Mouse (Mus musculus) layer of hippocampus, postnatal 36 days (tissue): Measurements from ENCODE around the gene Pou2af1. TPM values are rescaled to one million over a fixed set of nuclear protein-coding genes. Genes with fewer than 3 reads are reported as not detected.

Experiments
- DNase-seq, 2 experiments: peaks; one replicate each; pipeline ENCODE4 v3.0.0; 2022
- total RNA-seq, 2 experiments: library from RNA; stranded (reverse); gene quantifications; 2 replicates each; pipeline ENCODE4 v1.2.3; 2021

Gene Pou2af1
- total RNA-seq, 2 experiments from 2014 or later = not detected

GRCm38 (mm10) chr9:51230701-51231389 is 17.3 kb downstream of the Pou2af1 start:
- no peak for DNase-seq

GRCm38 (mm10) chr9:51232163-51232562 is 18.7 kb downstream of the Pou2af1 start:
- no peak for DNase-seq

GRCm38 (mm10) chr9:51238741-51239385 is 25.4 kb downstream of the Pou2af1 start:
- DNase-seq = peak; percentile 45 to 48

GRCm38 (mm10) chr9:51256780-51257502 is 43.4 kb downstream of the Pou2af1 start:
- no peak for DNase-seq

- DNase-seq = no peak
These were observed 44.9 kb downstream of the Pou2af1 start for GRCm38 (mm10) chr9:51258426-51258825.

GRCm38 (mm10) chr9:51268852-51269251 is 55.3 kb downstream of the Pou2af1 start:
- no peak for DNase-seq

- no peak for DNase-seq
These were observed 57.6 kb downstream of the Pou2af1 start for GRCm38 (mm10) chr9:51271073-51271472.

- DNase-seq = no peak
These were observed 58.6 kb downstream of the Pou2af1 start for GRCm38 (mm10) chr9:51272102-51272501.

- DNase-seq = no peak
These were observed 60.2 kb downstream of the Pou2af1 start for GRCm38 (mm10) chr9:51273581-51274154.

- DNase-seq = no peak
These were observed 61.2 kb downstream of the Pou2af1 start for GRCm38 (mm10) chr9:51274678-51275077.

- no peak for DNase-seq
These were observed 64.5 kb downstream of the Pou2af1 start for GRCm38 (mm10) chr9:51277834-51278498.

- peak; percentile 42 to 47 for DNase-seq
These were observed 65.2 kb downstream of the Pou2af1 start, which contains the start of gene Colca2 for GRCm38 (mm10) chr9:51278500-51279381. Gene Colca2 (minus strand): TSS chr9:51278569.

GRCm38 (mm10) chr9:51286079-51286478 is 72.6 kb downstream of the Pou2af1 start:
- DNase-seq = no peak

Other genes starting within 250 kb of the Pou2af1 start
- gene Sik2, start 204.6 kb upstream of the Pou2af1 start, total RNA-seq = 10 to 100 TPM; 37.8 to 43.5 TPM
- not detected for gene Btg4, start 152.8 kb upstream of the Pou2af1 start, total RNA-seq
- gene Layn, start 136.6 kb upstream of the Pou2af1 start, total RNA-seq = 1 to 10 TPM; 3.8 to 5.9 TPM
- not detected for gene 4833427G06Rik, start 111.6 kb upstream of the Pou2af1 start, total RNA-seq
- gene Gm32742, start 48.2 kb upstream of the Pou2af1 start, total RNA-seq = not detected
- gene Colca2, start 64.9 kb downstream of the Pou2af1 start, total RNA-seq = under 1 TPM; 0.65 to 0.91 TPM
- gene 1810046K07Rik, start 115.2 kb downstream of the Pou2af1 start, total RNA-seq = not detected